Mouse (Mus musculus): ENCODE results near the gene Ttc39d. TPM values are rescaled to one million over a fixed set of nuclear protein-coding genes. Genes with fewer than 3 reads are reported as not detected.

The Ttc39d gene
- polyA plus RNA-seq, 1 experiment from 2014 or later, result 0.11 TPM

GRCm38 (mm10) chr17:80255208-80255607 is 47.9 kb downstream of the Ttc39d start:
- WGBS, result 50% methylated on average over 13 of the region's 13 CpGs
- Histone ChIP-seq H3K4me3 (ENCODE audit: low read depth, low read length) (no peak overlapping the region), H3K4me2 (ENCODE audit: low read length) (no peak overlapping the region), H3K4me1 (ENCODE audit: control insufficient read depth, insufficient read depth, low read length) (no peaks in the 10 kb centered on the region), H3K27me3 (replicated peaks; ENCODE audit: control insufficient read depth, insufficient read depth, low read length) (no peaks in the 10 kb centered on the region), H3K36me3 (ENCODE audit: control insufficient read depth, insufficient read depth, low read length) (peaks cover 98% of the 10 kb centered on the region), H3K9ac (ENCODE audit: low read length) (no peak overlapping the region), H3K9me3 (replicated peaks; ENCODE audit: control insufficient read depth, low read length) (no peaks in the 10 kb centered on the region), H3K27ac (ENCODE audit: low read depth, low read length) (no peak overlapping the region)
- DNase-seq (ENCODE audit: low spot score) (no peak), ATAC-seq (no peak)

DNA sequence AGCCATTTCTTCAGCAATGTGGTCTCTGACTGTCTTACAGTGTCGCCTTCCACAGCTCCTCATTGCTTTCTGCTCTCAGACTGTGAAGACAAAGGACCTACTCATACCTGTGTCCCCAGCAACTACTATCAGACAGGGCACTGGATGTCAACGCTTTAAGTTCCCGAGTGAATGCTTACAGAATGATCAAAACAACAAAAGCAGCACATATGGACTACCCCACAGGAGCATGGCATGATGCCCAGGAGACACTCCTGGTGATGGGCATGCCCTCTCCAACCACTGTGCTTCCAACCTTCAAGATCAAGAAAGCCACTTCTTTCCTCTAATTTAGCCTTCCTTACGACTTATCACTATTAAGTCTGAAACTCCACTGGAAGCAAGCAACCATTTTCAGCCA is 59.8 kb downstream of the Ttc39d start:
- no peak overlapping the region for H3K4me3 ChIP-seq (ENCODE audit: low read depth, low read length)
- H3K27ac ChIP-seq (ENCODE audit: low read depth, low read length), result no peak overlapping the region
- H3K27me3 ChIP-seq (replicated peaks; ENCODE audit: control insufficient read depth, insufficient read depth, low read length), result no peaks in the 10 kb centered on the region
- H3K36me3 ChIP-seq (ENCODE audit: control insufficient read depth, insufficient read depth, low read length), result peaks cover 88% of the 10 kb centered on the region
- WGBS, result 94% methylated on average over 4 of the region's 4 CpGs
- no peaks in the 10 kb centered on the region for H3K9me3 ChIP-seq (replicated peaks; ENCODE audit: control insufficient read depth, low read length)
- DNase-seq (ENCODE audit: low spot score) (no peak), ATAC-seq (no peak)
- H3K9ac ChIP-seq (ENCODE audit: low read length), result no peak overlapping the region
- H3K4me1 ChIP-seq (ENCODE audit: control insufficient read depth, insufficient read depth, low read length), result no peaks in the 10 kb centered on the region
- H3K4me2 ChIP-seq (ENCODE audit: low read length), result no peak overlapping the region

Other genes starting within 250 kb of the Ttc39d start
- gene Hnrnpll, start 145.1 kb upstream of the Ttc39d start, polyA plus RNA-seq (2014; fragmentation: Nextera tagmentation; extraction: Ambion mirVana), result 75.5 and 86.8 TPM in 2 replicates
- 2.4 and 3.5 TPM in 2 replicates for gene Galm, start 80.0 kb upstream of the Ttc39d start, polyA plus RNA-seq (2014; fragmentation: Nextera tagmentation; extraction: Ambion mirVana)
- gene Srsf7, start 153 bp upstream of the Ttc39d start, polyA plus RNA-seq (2014; fragmentation: Nextera tagmentation; extraction: Ambion mirVana), result 664 and 688 TPM in 2 replicates
- 30.1 and 34.4 TPM in 2 replicates for gene Gemin6, start 17.0 kb downstream of the Ttc39d start, polyA plus RNA-seq (2014; fragmentation: Nextera tagmentation; extraction: Ambion mirVana)
- 42.7 and 52.7 TPM in 2 replicates for gene Morn2, start 82.7 kb downstream of the Ttc39d start, polyA plus RNA-seq (2014; fragmentation: Nextera tagmentation; extraction: Ambion mirVana)
- gene Dhx57, start 83.0 kb downstream of the Ttc39d start, polyA plus RNA-seq (2014; fragmentation: Nextera tagmentation; extraction: Ambion mirVana), result 36.1 and 42.0 TPM in 2 replicates
- 0.66 and 0.88 TPM in 2 replicates for gene Arhgef33, start 99.9 kb downstream of the Ttc39d start, polyA plus RNA-seq (2014; fragmentation: Nextera tagmentation; extraction: Ambion mirVana)
- gene Gm10190, start 166.1 kb downstream of the Ttc39d start, polyA plus RNA-seq (2014; fragmentation: Nextera tagmentation; extraction: Ambion mirVana), result 1.8 and 2.1 TPM in 2 replicates